Mouse (Mus musculus) hindbrain, embryonic 16.5 days (tissue): Measurements from ENCODE around the gene Plekhg6. TPM values are rescaled to one million over a fixed set of nuclear protein-coding genes. Genes with fewer than 3 reads are reported as not detected.
A peak's percentile ranks its signal among the peaks of the same experiment; 100 is the strongest.

Source experiments
- ATAC-seq: fragments of 200-750 bp; cut with Nextera tagmentation; 2 replicates; pipeline ENCODE4 v1.8.0; 2017; ENCODE audit warnings: moderate TSS enrichment, moderate library complexity
- H3K27ac ChIP-seq: fragments of 300-500 bp; sonication (generic); 2 replicates; pipeline ENCODE4 v1.5.1; 2014; ENCODE audit warnings: low read depth, mild to moderate bottlenecking, control low read depth, low read length, moderate library complexity
- H3K27me3 ChIP-seq: fragments of 300-500 bp; sonication (generic); replicated peaks from 2 replicates; pipeline ENCODE4 v1.6.1; 2014; ENCODE audit warnings: low read length; ENCODE audit not compliant: control insufficient read depth, insufficient read depth
- H3K36me3 ChIP-seq: fragments of 300-500 bp; sonication (generic); 2 replicates; pipeline ENCODE4 v1.6.1; 2014; ENCODE audit warnings: mild to moderate bottlenecking, low read length, moderate library complexity, mixed read lengths; ENCODE audit not compliant: control insufficient read depth, insufficient read depth
- H3K4me1 ChIP-seq: fragments of 300-500 bp; sonication (generic); 2 replicates; pipeline ENCODE4 v1.6.1; 2014; ENCODE audit warnings: low read depth, low read length; ENCODE audit not compliant: control insufficient read depth, insufficient read depth
- H3K4me2 ChIP-seq: fragments of 300-500 bp; sonication (generic); 2 replicates; pipeline ENCODE4 v1.6.1; 2014; ENCODE audit warnings: mild to moderate bottlenecking, low read length, control low read depth, moderate library complexity
- H3K4me3 ChIP-seq: fragments of 300-500 bp; sonication (generic); 2 replicates; pipeline ENCODE4 v1.5.1; 2014; ENCODE audit warnings: mild to moderate bottlenecking, low read length, control low read depth, moderate library complexity
- H3K9ac ChIP-seq: fragments of 300-500 bp; sonication (generic); 2 replicates; pipeline ENCODE4 v1.6.1; 2014; ENCODE audit warnings: low read depth, mild to moderate bottlenecking, control low read depth, low read length, moderate library complexity
- H3K9me3 ChIP-seq: fragments of 300-500 bp; sonication (generic); 2 replicates; pipeline ENCODE4 v1.6.1; 2014; ENCODE audit warnings: mild to moderate bottlenecking, low read length, moderate library complexity; ENCODE audit not compliant: control insufficient read depth
- WGBS: fragments of 180-500 bp; shearing (Covaris S2); extraction: QIAGEN DNeasy Blood & Tissue Kit; methylation state at CpG from one replicate; pipeline ENCODE4 v1.1.7; 2014; 5-methylcytosine and 5-hydroxymethylcytosine counted together
- polyA plus RNA-seq: library from polyadenylated mRNA; unstranded; fragments of >200 nt; fragmentation: Nextera tagmentation; extraction: Ambion mirVana; gene quantifications from 2 replicates; pipeline ENCODE4 v1.2.1, GENCODE M21; 2015

Gene Plekhg6
- polyA plus RNA-seq, 1 experiment from 2014 or later: 0.30 TPM

GRCm38 (mm10) chr6:125405461-125406382 lies 25.1 kb upstream of the Plekhg6 start:
- Histone ChIP-seq H3K27me3 (no peaks in the 10 kb centered on the region), H3K4me1 (no peaks in the 10 kb centered on the region), H3K9me3 (peaks cover 3% of the 10 kb centered on the region), H3K4me3 (no peak overlapping the region), H3K27ac (no peak overlapping the region), H3K9ac (no peak overlapping the region), H3K36me3 (no peaks in the 10 kb centered on the region), H3K4me2 (no peak overlapping the region)
- no peak for ATAC-seq
- WGBS: 56% methylated on average over 14 of the region's 14 CpGs

- H3K9me3 ChIP-seq: no peaks in the 10 kb centered on the region
- no peak overlapping the region for H3K27ac ChIP-seq
- no peak overlapping the region for H3K4me3 ChIP-seq
- 79% methylated on average over 5 of the region's 5 CpGs for WGBS
- H3K4me1 ChIP-seq: no peaks in the 10 kb centered on the region
- H3K9ac ChIP-seq: no peak overlapping the region
- H3K27me3 ChIP-seq: no peaks in the 10 kb centered on the region
- H3K36me3 ChIP-seq: no peaks in the 10 kb centered on the region
- no peak for ATAC-seq
- H3K4me2 ChIP-seq: no peak overlapping the region
Measured at GRCm38 (mm10) chr6:125389853-125390252, 9.3 kb upstream of the Plekhg6 start.

- Histone ChIP-seq H3K9ac (no peak overlapping the region), H3K4me2 (no peak overlapping the region), H3K36me3 (no peaks in the 10 kb centered on the region), H3K4me1 (no peaks in the 10 kb centered on the region), H3K4me3 (no peak overlapping the region), H3K9me3 (no peaks in the 10 kb centered on the region), H3K27me3 (peaks cover 5% of the 10 kb centered on the region; the same call in 1 of the 2 replicates), H3K27ac (no peak overlapping the region)
- no peak for ATAC-seq
- WGBS: 82% methylated on average over 6 of the region's 6 CpGs
Measured at GRCm38 (mm10) chr6:125386080-125386479, 5.5 kb upstream of the Plekhg6 start.

GRCm38 (mm10) chr6:125385066-125385974 lies 4.7 kb upstream of the Plekhg6 start:
- H3K4me1 ChIP-seq: peaks cover 3% of the 10 kb centered on the region
- H3K4me2 ChIP-seq: no peak overlapping the region
- no peak overlapping the region for H3K4me3 ChIP-seq
- no peak overlapping the region for H3K9ac ChIP-seq
- no peaks in the 10 kb centered on the region for H3K9me3 ChIP-seq
- 67% methylated on average over 11 of the region's 11 CpGs for WGBS
- ATAC-seq: no peak
- no peaks in the 10 kb centered on the region for H3K36me3 ChIP-seq
- peaks cover 10% of the 10 kb centered on the region; the same call in 1 of the 2 replicates for H3K27me3 ChIP-seq
- no peak overlapping the region for H3K27ac ChIP-seq

GRCm38 (mm10) chr6:125382024-125382423 lies 1.4 kb upstream of the Plekhg6 start:
- Histone ChIP-seq H3K27me3 (peaks cover 30% of the 10 kb centered on the region), H3K4me3 (no peak overlapping the region), H3K4me2 (no peak overlapping the region), H3K36me3 (no peaks in the 10 kb centered on the region), H3K9ac (no peak overlapping the region), H3K4me1 (peaks cover 10% of the 10 kb centered on the region), H3K9me3 (no peaks in the 10 kb centered on the region), H3K27ac (no peak overlapping the region)
- 53% methylated on average over 2 of the region's 2 CpGs for whole genome bisulfite sequencing
- ATAC-seq: no peak

GRCm38 (mm10) chr6:125379781-125380180 lies 812 bp downstream of the Plekhg6 start:
- peak overlapping the region; percentile 38 for H3K4me3 ChIP-seq
- no peak overlapping the region for H3K27ac ChIP-seq
- H3K4me1 ChIP-seq: peaks cover 10% of the 10 kb centered on the region
- no peaks in the 10 kb centered on the region for H3K36me3 ChIP-seq
- no peak for ATAC-seq
- peaks cover 30% of the 10 kb centered on the region for H3K27me3 ChIP-seq
- 4% methylated on average over 9 of the region's 9 CpGs for WGBS
- H3K9ac ChIP-seq: no peak overlapping the region
- H3K4me2 ChIP-seq: peak overlapping the region; percentile 67
- no peaks in the 10 kb centered on the region for H3K9me3 ChIP-seq

- Histone ChIP-seq H3K27ac (no peak overlapping the region), H3K9ac (no peak overlapping the region), H3K9me3 (no peaks in the 10 kb centered on the region), H3K27me3 (peaks cover 30% of the 10 kb centered on the region), H3K4me2 (no peak overlapping the region), H3K4me1 (peaks cover 10% of the 10 kb centered on the region), H3K4me3 (no peak overlapping the region), H3K36me3 (no peaks in the 10 kb centered on the region)
- 14% methylated on average over 6 of the region's 6 CpGs for WGBS
- ATAC-seq: no peak
Measured at GRCm38 (mm10) chr6:125378621-125379020, 2.0 kb downstream of the Plekhg6 start.

- peaks cover 30% of the 10 kb centered on the region for H3K27me3 ChIP-seq
- no peak for ATAC-seq
- no peaks in the 10 kb centered on the region for H3K9me3 ChIP-seq
- H3K36me3 ChIP-seq: no peaks in the 10 kb centered on the region
- WGBS: 36% methylated on average over 16 of the region's 16 CpGs
- no peak overlapping the region; the same call in 1 of the 2 replicates for H3K4me2 ChIP-seq
- peaks cover 10% of the 10 kb centered on the region for H3K4me1 ChIP-seq
- no peak overlapping the region for H3K4me3 ChIP-seq
- H3K9ac ChIP-seq: no peak overlapping the region
- H3K27ac ChIP-seq: no peak overlapping the region
Measured at GRCm38 (mm10) chr6:125377582-125378451, 2.8 kb downstream of the Plekhg6 start.
